Mouse (Mus musculus) MEL (cell line): ENCODE results near the gene Dus4l.

Experiments used
- ELF1 ChIP-seq: IDR thresholded peaks from 2 replicates; pipeline ENCODE4 v1.6.1; 2014; ENCODE audit warnings: low read depth, mild to moderate bottlenecking, inconsistent platforms, low read length, improper control_type of control experiment, moderate library complexity
- KAT2A ChIP-seq: conservative IDR thresholded peaks from 2 replicates; pipeline ENCODE4 v1.6.1; 2012; ENCODE audit warnings: low read depth, low read length, improper control_type of control experiment, inconsistent platforms
- MAFK ChIP-seq: IDR thresholded peaks from 2 replicates; pipeline ENCODE4 v1.6.1; 2011; ENCODE audit warnings: low read depth, mild to moderate bottlenecking, low read length, improper control_type of control experiment, borderline replicate concordance
- POLR2AphosphoS2 ChIP-seq: IDR thresholded peaks from 2 replicates; pipeline ENCODE4 v1.6.1; 2011; ENCODE audit warnings: low read length, improper control_type of control experiment

- TF ChIP-seq ELF1 = no peak
- no peak for TF ChIP-seq KAT2A
- TF ChIP-seq POLR2AphosphoS2 = no peak
- no peak for TF ChIP-seq MAFK
Measured at GRCm38 (mm10) chr12:31633970-31634342, 20.7 kb downstream of the Dus4l start.
